Mouse (Mus musculus): ENCODE results near the gene Dera. TPM values are rescaled to one million over a fixed set of nuclear protein-coding genes. Genes with fewer than 3 reads are reported as not detected.

The Dera gene
- polyA plus RNA-seq, 1 experiment: 17.5 TPM

- Histone ChIP-seq H3K36me3 (ENCODE audit: control insufficient read depth, insufficient read depth) (no peaks in the 10 kb centered on the region), H3ac (ENCODE audit: control insufficient read depth, insufficient read length) (no peak overlapping the region), H3K79me2 (ENCODE audit: control insufficient read depth, insufficient read depth) (no peaks in the 10 kb centered on the region), H3K27me3 (ENCODE audit: control insufficient read depth, insufficient read depth, insufficient read length) (no peaks in the 10 kb centered on the region), H3K4me3 (no peak overlapping the region), H3K4me2 (ENCODE audit: low read depth) (no peak overlapping the region)
- TF ChIP-seq POLR2A (IDR thresholded peaks at IDR 0.05; ENCODE audit: insufficient read length, low read depth) (no peak), MYOD1 (IDR thresholded peaks at IDR 0.05; ENCODE audit: control insufficient read depth in 1 of 3, insufficient read length in 2 of 3, low read depth in 2 of 3) (no peak), MAX (IDR thresholded peaks at IDR 0.05; ENCODE audit: low read depth) (no peak), E2F4 (IDR thresholded peaks at IDR 0.05; ENCODE audit: insufficient read depth) (no peak), USF1 (IDR thresholded peaks at IDR 0.05; ENCODE audit: low read depth) (no peak), TCF3 (IDR thresholded peaks at IDR 0.05; ENCODE audit: insufficient read length, low read depth) (no peak), POLR2AphosphoS2 (IDR thresholded peaks at IDR 0.05; ENCODE audit: insufficient read length, low read depth) (no peak), MYOG (IDR thresholded peaks at IDR 0.05; ENCODE audit: control insufficient read depth in 1 of 3, insufficient read depth in 1 of 3, insufficient read length in 2 of 3, low read depth in 2 of 3) (no peak), SRF (IDR thresholded peaks at IDR 0.05; ENCODE audit: control insufficient read depth, insufficient read length, low read depth) (no peak), TCF12 (IDR thresholded peaks at IDR 0.05; ENCODE audit: insufficient read depth, poor library complexity, severe bottlenecking) (no peak), CEBPB (IDR thresholded peaks at IDR 0.05; ENCODE audit: insufficient read depth, poor library complexity, severe bottlenecking) (no peak), REST (IDR thresholded peaks at IDR 0.05; ENCODE audit: insufficient read depth, insufficient read length) (no peak)
Measured at GRCm38 (mm10) chr6:137788976-137789590, 34.7 kb downstream of the Dera start.

GRCm38 (mm10) chr6:137789658-137790057 is 35.3 kb downstream of the Dera start:
- no peaks in the 10 kb centered on the region for H3K36me3 ChIP-seq (ENCODE audit: control insufficient read depth, insufficient read depth)
- TF ChIP-seq SRF (IDR thresholded peaks at IDR 0.05; ENCODE audit: control insufficient read depth, insufficient read length, low read depth) (no peak), TCF3 (IDR thresholded peaks at IDR 0.05; ENCODE audit: insufficient read length, low read depth) (no peak), POLR2A (IDR thresholded peaks at IDR 0.05; ENCODE audit: insufficient read length, low read depth) (no peak), MYOG (IDR thresholded peaks at IDR 0.05; ENCODE audit: control insufficient read depth in 1 of 3, insufficient read depth in 1 of 3, insufficient read length in 2 of 3, low read depth in 2 of 3) (no peak), POLR2AphosphoS2 (IDR thresholded peaks at IDR 0.05; ENCODE audit: insufficient read length, low read depth) (no peak), E2F4 (IDR thresholded peaks at IDR 0.05; ENCODE audit: insufficient read depth) (no peak), MAX (IDR thresholded peaks at IDR 0.05; ENCODE audit: low read depth) (no peak), REST (IDR thresholded peaks at IDR 0.05; ENCODE audit: insufficient read depth, insufficient read length) (no peak)
- H3ac ChIP-seq (ENCODE audit: control insufficient read depth, insufficient read length): no peak overlapping the region
- no peaks in the 10 kb centered on the region for H3K79me2 ChIP-seq (ENCODE audit: control insufficient read depth, insufficient read depth)
- H3K4me2 ChIP-seq (ENCODE audit: low read depth): no peak overlapping the region
- H3K4me3 ChIP-seq: no peak overlapping the region
- no peaks in the 10 kb centered on the region for H3K27me3 ChIP-seq (ENCODE audit: control insufficient read depth, insufficient read depth, insufficient read length)

- TF ChIP-seq CEBPB (IDR thresholded peaks at IDR 0.05; ENCODE audit: insufficient read depth, poor library complexity, severe bottlenecking) (no peak), SRF (IDR thresholded peaks at IDR 0.05; ENCODE audit: control insufficient read depth, insufficient read length, low read depth) (no peak), MYOD1 (IDR thresholded peaks at IDR 0.05; ENCODE audit: control insufficient read depth in 1 of 3, insufficient read length in 2 of 3, low read depth in 2 of 3) (no peak), E2F4 (IDR thresholded peaks at IDR 0.05; ENCODE audit: insufficient read depth) (no peak), POLR2AphosphoS2 (IDR thresholded peaks at IDR 0.05; ENCODE audit: insufficient read length, low read depth) (no peak), MYOG (IDR thresholded peaks at IDR 0.05; ENCODE audit: control insufficient read depth in 1 of 3, insufficient read depth in 1 of 3, insufficient read length in 2 of 3, low read depth in 2 of 3) (no peak), TCF3 (IDR thresholded peaks at IDR 0.05; ENCODE audit: insufficient read length, low read depth) (no peak)
- Histone ChIP-seq H3K27me3 (ENCODE audit: control insufficient read depth, insufficient read depth, insufficient read length) (no peaks in the 10 kb centered on the region), H3K4me2 (ENCODE audit: low read depth) (no peak overlapping the region), H3K79me2 (ENCODE audit: control insufficient read depth, insufficient read depth) (no peaks in the 10 kb centered on the region), H3K4me3 (no peak overlapping the region), H3K36me3 (ENCODE audit: control insufficient read depth, insufficient read depth) (no peaks in the 10 kb centered on the region), H3ac (ENCODE audit: control insufficient read depth, insufficient read length) (no peak overlapping the region)
Measured at GRCm38 (mm10) chr6:137795494-137795893, 41.1 kb downstream of the Dera start.

- TF ChIP-seq TCF3 (IDR thresholded peaks at IDR 0.05; ENCODE audit: insufficient read length, low read depth) (no peak), USF1 (IDR thresholded peaks at IDR 0.05; ENCODE audit: low read depth) (no peak), POLR2AphosphoS2 (IDR thresholded peaks at IDR 0.05; ENCODE audit: insufficient read length, low read depth) (no peak), REST (IDR thresholded peaks at IDR 0.05; ENCODE audit: insufficient read depth, insufficient read length) (no peak), MYOG (IDR thresholded peaks at IDR 0.05; ENCODE audit: control insufficient read depth in 1 of 3, insufficient read depth in 1 of 3, insufficient read length in 2 of 3, low read depth in 2 of 3) (no peak)
- H3K27me3 ChIP-seq (ENCODE audit: control insufficient read depth, insufficient read depth, insufficient read length): no peaks in the 10 kb centered on the region
Measured at GRCm38 (mm10) chr6:137796596-137797567, 42.5 kb downstream of the Dera start.

More at GRCm38 (mm10) chr6:137796596-137797567, 42.5 kb downstream of the Dera start:
- Histone ChIP-seq H3K4me3 (no peak overlapping the region), H3K4me2 (ENCODE audit: low read depth) (no peak overlapping the region), H3K36me3 (ENCODE audit: control insufficient read depth, insufficient read depth) (no peaks in the 10 kb centered on the region), H3ac (ENCODE audit: control insufficient read depth, insufficient read length) (no peak overlapping the region), H3K79me2 (ENCODE audit: control insufficient read depth, insufficient read depth) (no peaks in the 10 kb centered on the region)
